Mouse (Mus musculus) lung, postnatal 0 days (tissue): ENCODE data around the gene Sectm1b.

Experiments used
- CTCF ChIP-seq: IDR thresholded peaks from 2 replicates; pipeline ENCODE4 v1.5.1; 2016; ENCODE audit warnings: antibody characterized with exemption, mild to moderate bottlenecking
- EP300 ChIP-seq: IDR thresholded peaks from 2 replicates; pipeline ENCODE4 v1.6.1; 2016; ENCODE audit warnings: antibody characterized with exemption, mild to moderate bottlenecking, control low read depth

GRCm38 (mm10) chr11:121111051-121111450, 47.7 kb upstream of the Sectm1b start:
- TF ChIP-seq EP300 = no peak
- TF ChIP-seq CTCF = no peak
